Mouse (Mus musculus) gastrocnemius, postnatal 4 days (tissue): ENCODE measurements at regions not wholly inside any gene's neighbourhood (a gene's known extent, or its start where the extent isn't known, plus 50 kb on each side); places are given as distances from the start of the nearest gene placed in this dataset.
A peak's percentile ranks its signal among the peaks of the same experiment; 100 is the strongest.
"Not testable (repeated sequence)": the region's sequence is repeated elsewhere in the genome, so short reads cannot be mapped to it uniquely, and the experiment has no call there.

Experiments
- DNase-seq, 2 experiments: peaks; one replicate each; pipeline ENCODE4 v3.0.0; 2021 to 2022; ENCODE audit warnings: low spot score in 2 of 2, mixed read lengths in 2 of 2

- no peak for DNase-seq
Measured at GRCm38 (mm10) chr15:37102035-37102555, 94.5 kb upstream of the Zfp706 start.

GRCm38 (mm10) chr15:37101419-37101818 lies 93.8 kb upstream of the Zfp706 start:
- no peak for DNase-seq

GRCm38 (mm10) chr15:37100767-37101288 lies 93.3 kb upstream of the Zfp706 start:
- no peak for DNase-seq

GRCm38 (mm10) chr15:37099927-37100766 lies 92.6 kb upstream of the Zfp706 start:
- no peak for DNase-seq

- DNase-seq: no peak
Measured at GRCm38 (mm10) chr15:37099176-37099575, 91.6 kb upstream of the Zfp706 start.

GRCm38 (mm10) chr15:37097426-37097825 lies 89.9 kb upstream of the Zfp706 start:
- DNase-seq: peak in 1 of 2 experiments; percentile 3

- not testable (repeated sequence) for DNase-seq
Measured at GRCm38 (mm10) chr15:37091171-37091570, 83.6 kb upstream of the Zfp706 start.

GRCm38 (mm10) chr15:37083726-37084125 lies 76.2 kb upstream of the Zfp706 start:
- DNase-seq: no peak

GRCm38 (mm10) chr15:37081836-37082235 lies 74.3 kb upstream of the Zfp706 start:
- no peak for DNase-seq

GRCm38 (mm10) chr15:37080931-37081330 lies 73.4 kb upstream of the Zfp706 start:
- no peak for DNase-seq

- DNase-seq: no peak
Measured at GRCm38 (mm10) chr15:37080395-37080794, 72.8 kb upstream of the Zfp706 start.

GRCm38 (mm10) chr15:37074207-37074606 lies 66.6 kb upstream of the Zfp706 start:
- not testable (repeated sequence) for DNase-seq

- no peak for DNase-seq
Measured at GRCm38 (mm10) chr15:37072202-37072862, 64.8 kb upstream of the Zfp706 start.

GRCm38 (mm10) chr15:37070188-37070587 lies 62.6 kb upstream of the Zfp706 start:
- no peak for DNase-seq

- no peak for DNase-seq
Measured at GRCm38 (mm10) chr15:37067326-37067725, 59.8 kb upstream of the Zfp706 start.

GRCm38 (mm10) chr15:37065926-37066550 lies 58.5 kb upstream of the Zfp706 start:
- DNase-seq: no peak

- DNase-seq: no peak
Measured at GRCm38 (mm10) chr15:37065408-37065807, 57.8 kb upstream of the Zfp706 start.

GRCm38 (mm10) chr15:37063781-37064383 lies 56.3 kb upstream of the Zfp706 start:
- no peak for DNase-seq

- DNase-seq: no peak
Measured at GRCm38 (mm10) chr15:37062585-37062984, 55.0 kb upstream of the Zfp706 start.

GRCm38 (mm10) chr15:37061501-37061900 lies 53.9 kb upstream of the Zfp706 start:
- no peak for DNase-seq

GRCm38 (mm10) chr15:37060831-37061230 lies 53.3 kb upstream of the Zfp706 start:
- no peak for DNase-seq
